Comparison of ENCODE assay signal across 8 mouse cellular contexts in the genomic region with DNA sequence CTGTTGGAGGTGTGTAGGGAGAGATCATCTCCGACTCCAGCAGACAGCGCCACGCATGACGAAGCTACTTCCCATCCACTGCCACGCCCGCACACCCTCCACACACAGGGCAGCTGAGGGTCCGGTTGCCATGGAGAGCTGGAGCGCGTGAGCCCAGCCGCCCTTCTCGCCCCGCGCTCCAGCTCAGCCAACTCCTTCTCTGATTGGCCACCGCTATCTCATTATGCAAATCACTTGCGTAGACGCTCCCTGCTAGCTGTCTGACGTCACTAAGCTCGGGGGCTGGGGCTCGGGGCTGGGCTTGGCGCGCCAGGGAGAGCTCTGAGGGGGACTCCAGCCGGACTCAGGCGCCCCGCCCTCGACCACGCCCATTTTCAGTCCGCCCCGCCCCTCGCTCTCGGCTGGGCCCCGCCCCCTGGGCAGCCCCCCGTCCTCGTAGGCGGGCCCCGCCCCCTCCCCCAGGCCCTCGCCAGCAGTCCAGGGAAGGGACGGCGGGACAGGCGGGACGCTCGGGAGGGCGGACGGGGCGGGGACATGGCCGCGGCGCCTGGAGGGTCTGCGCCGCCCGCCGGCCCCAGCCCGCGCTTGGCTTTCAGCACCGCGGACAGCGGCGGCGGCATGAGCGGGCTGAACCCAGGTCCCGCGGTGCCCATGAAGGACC. TPM values are rescaled to one million over a fixed set of nuclear protein-coding genes. Genes with fewer than 3 reads are reported as not detected.
DNase-seq lines count a peak whose midpoint lies in the region; ATAC-seq and TF ChIP-seq lines count a peak whose summit lies in the region.

TSS of gene Celf6 (plus strand) at position 74 of the 661 bp plus-strand sequence.

- H3K36me3 ChIP-seq in erythroblast, embryonic 14.5 days (ENCODE audit: control insufficient read depth), result no peaks in the 10 kb centered on the region
- H3K36me3 ChIP-seq in heart, embryonic 12.5 days, result no peaks in the 10 kb centered on the region
- no peaks in the 10 kb centered on the region for H3K36me3 ChIP-seq in kidney, embryonic 16.5 days (ENCODE audit: insufficient read depth, low read length)
- H3K36me3 ChIP-seq in liver, embryonic 11.5 days (ENCODE audit: control insufficient read depth, insufficient read depth, low read length), result no peaks in the 10 kb centered on the region
- H3K36me3 ChIP-seq in myocyte (ENCODE audit: control insufficient read depth, insufficient read depth), result no peaks in the 10 kb centered on the region

- H3K27me3 ChIP-seq in erythroblast, embryonic 14.5 days (ENCODE audit: control insufficient read depth), result peaks cover 69% of the 10 kb centered on the region
- peaks cover 43% of the 10 kb centered on the region for H3K27me3 ChIP-seq in heart, embryonic 12.5 days (replicated peaks)
- H3K27me3 ChIP-seq in kidney, embryonic 16.5 days (ENCODE audit: insufficient read depth, low read length), result peaks cover 28% of the 10 kb centered on the region
- peaks cover 38% of the 10 kb centered on the region for H3K27me3 ChIP-seq in liver, embryonic 11.5 days (replicated peaks; ENCODE audit: control insufficient read depth, insufficient read depth, low read length)
- H3K27me3 ChIP-seq in myocyte (ENCODE audit: control insufficient read depth, insufficient read depth, insufficient read length), result peaks cover 6% of the 10 kb centered on the region

- H3K9me3 ChIP-seq in erythroblast, embryonic 14.5 days (ENCODE audit: control insufficient read depth, low read length), result no peaks in the 10 kb centered on the region
- H3K9me3 ChIP-seq in heart, embryonic 12.5 days (replicated peaks), result no peaks in the 10 kb centered on the region
- no peaks in the 10 kb centered on the region for H3K9me3 ChIP-seq in kidney, embryonic 16.5 days (ENCODE audit: low read length)
- H3K9me3 ChIP-seq in liver, embryonic 11.5 days (ENCODE audit: control insufficient read depth, low read length), result no peaks in the 10 kb centered on the region

- under 1% methylated on average over 53 of the region's 61 CpGs for WGBS in heart, embryonic 12.5 days
- under 1% methylated on average over 56 of the region's 61 CpGs for WGBS in kidney, embryonic 16.5 days
- WGBS in liver, embryonic 11.5 days, result 0% methylated on average over 57 of the region's 61 CpGs

- peak within 1 kb of the TSS; percentile 58 for H3K4me3 ChIP-seq in erythroblast, embryonic 14.5 days (replicated peaks)
- H3K4me3 ChIP-seq in heart, embryonic 12.5 days, result peak within 1 kb of the TSS; percentile 50
- H3K4me3 ChIP-seq in kidney, embryonic 16.5 days (ENCODE audit: low read length), result peak within 1 kb of the TSS; percentile 45
- H3K4me3 ChIP-seq in liver, embryonic 11.5 days (ENCODE audit: low read depth, low read length), result peak within 1 kb of the TSS; percentile 51
- H3K4me3 ChIP-seq in myocyte, result peak within 1 kb of the TSS; percentile 7

- TF ChIP-seq POLR2A in myocyte (IDR thresholded peaks at IDR 0.05; ENCODE audit: insufficient read length, low read depth), result no peak

- H3K79me2 ChIP-seq in myocyte (ENCODE audit: control insufficient read depth, insufficient read depth), result no peaks in the 10 kb centered on the region

- no peak within 1 kb of the TSS for H3K27ac ChIP-seq in heart, embryonic 12.5 days (ENCODE audit: poor library complexity, severe bottlenecking)
- H3K27ac ChIP-seq in kidney, embryonic 16.5 days (ENCODE audit: low read length), result no peak within 1 kb of the TSS
- H3K27ac ChIP-seq in liver, embryonic 11.5 days (ENCODE audit: low read depth, low read length), result no peak within 1 kb of the TSS

- peak within 1 kb of the TSS; percentile 73 for H3K4me2 ChIP-seq in heart, embryonic 12.5 days
- peak within 1 kb of the TSS; percentile 71 for H3K4me2 ChIP-seq in kidney, embryonic 16.5 days (replicated peaks; ENCODE audit: low read depth, low read length)
- peak within 1 kb of the TSS; percentile 74 for H3K4me2 ChIP-seq in liver, embryonic 11.5 days
- peak within 1 kb of the TSS; percentile 76 for H3K4me2 ChIP-seq in myocyte (ENCODE audit: low read depth)

- peak; percentile 71 for DNase-seq in CD4-positive, CD25-positive, alpha-beta regulatory T cell, adult 2 months (ENCODE audit: low read depth, low spot score)
- peak; percentile 96 for DNase-seq in brain, embryonic 18.5 days (ENCODE audit: low read depth, low spot score)
- DNase-seq in liver, embryonic 11.5 days (ENCODE audit: low spot score), result peak; percentile 99
- DNase-seq in spleen, postnatal 4 days (ENCODE audit: low spot score in 2 of 2), result peak; percentile 74 to 82

- no peak within 1 kb of the TSS for H3K9ac ChIP-seq in heart, embryonic 12.5 days
- H3K9ac ChIP-seq in kidney, embryonic 16.5 days (replicated peaks; ENCODE audit: low read length), result no peak within 1 kb of the TSS
- H3K9ac ChIP-seq in liver, embryonic 11.5 days (ENCODE audit: low read depth, low read length), result no peak within 1 kb of the TSS

- peaks cover 15% of the 10 kb centered on the region for H3K4me1 ChIP-seq in erythroblast, embryonic 14.5 days (ENCODE audit: control insufficient read depth)
- H3K4me1 ChIP-seq in heart, embryonic 12.5 days (replicated peaks), result peaks cover 10% of the 10 kb centered on the region; the same call in 1 of the 2 replicates
- H3K4me1 ChIP-seq in kidney, embryonic 16.5 days (ENCODE audit: insufficient read depth, low read length), result peaks cover 10% of the 10 kb centered on the region
- peaks cover 5% of the 10 kb centered on the region; the same call in 1 of the 2 replicates for H3K4me1 ChIP-seq in liver, embryonic 11.5 days (replicated peaks; ENCODE audit: control insufficient read depth, insufficient read depth, low read length)

- ATAC-seq in heart, embryonic 12.5 days (ENCODE audit: insufficient number of reproducible peaks, low FRiP score), result peak; percentile 97
- ATAC-seq in kidney, embryonic 16.5 days (ENCODE audit: low FRiP score, low TSS enrichment), result peak; percentile 99
- peak; percentile 98 for ATAC-seq in liver, embryonic 11.5 days (replicated peaks; ENCODE audit: low FRiP score)

- H3ac ChIP-seq in myocyte (ENCODE audit: control insufficient read depth, insufficient read length), result no peak within 1 kb of the TSS

TF ChIP-seq in myocyte, 11 proteins besides CTCF, POLR2A, EP300 and RAD21:
- no peak for TF ChIP-seq SRF (IDR thresholded peaks at IDR 0.05; ENCODE audit: control insufficient read depth, insufficient read length, low read depth)
- TF ChIP-seq USF1 (IDR thresholded peaks at IDR 0.05; ENCODE audit: low read depth), result no peak
- TF ChIP-seq E2F4 (IDR thresholded peaks at IDR 0.05; ENCODE audit: insufficient read depth), result no peak
- no peak for TF ChIP-seq CEBPB (IDR thresholded peaks at IDR 0.05; ENCODE audit: insufficient read depth, poor library complexity, severe bottlenecking)
- no peak for TF ChIP-seq TCF12 (IDR thresholded peaks at IDR 0.05; ENCODE audit: insufficient read depth, poor library complexity, severe bottlenecking)
- peak; percentile 15 for TF ChIP-seq MAX (IDR thresholded peaks at IDR 0.05; ENCODE audit: low read depth)
- TF ChIP-seq TCF3 (IDR thresholded peaks at IDR 0.05; ENCODE audit: insufficient read length, low read depth), result no peak
- no peak for TF ChIP-seq POLR2AphosphoS2 (IDR thresholded peaks at IDR 0.05; ENCODE audit: insufficient read length, low read depth)
- TF ChIP-seq MYOG (IDR thresholded peaks at IDR 0.05; ENCODE audit: control insufficient read depth in 1 of 3, insufficient read depth in 1 of 3, insufficient read length in 2 of 3, low read depth in 2 of 3), result no peak
- TF ChIP-seq MYOD1 (IDR thresholded peaks at IDR 0.05; ENCODE audit: control insufficient read depth in 1 of 3, insufficient read length in 2 of 3, low read depth in 2 of 3), result peak in 1 of 3 experiments; percentile 22
- peak; percentile 85 for TF ChIP-seq REST (IDR thresholded peaks at IDR 0.05; ENCODE audit: insufficient read depth, insufficient read length)

RNA-seq across cellular contexts. Expression of gene Celf6, which starts in this region (rescaled TPM):
- not detected in 2 replicates for polyA plus RNA-seq in erythroblast, embryonic 14.5 days (2012)
- polyA plus RNA-seq in heart, embryonic 12.5 days (2016; fragmentation: Nextera tagmentation; extraction: Ambion mirVana), result not detected in 2 replicates
- 0.32 and 0.53 TPM in 2 replicates for polyA plus RNA-seq in kidney, embryonic 16.5 days (2015; fragmentation: Nextera tagmentation; extraction: Ambion mirVana)
- 0.10 TPM in 1 of 2 replicates, not detected in the other for polyA plus RNA-seq in liver, embryonic 11.5 days (2014; fragmentation: Nextera tagmentation; extraction: Ambion mirVana)
- polyA plus RNA-seq in myocyte (2012; fragmentation: generic; extraction: Trizol), result not detected

Comparison
In these comparisons a context has a peak if more than half of its experiments do, and no peak if none do; other contexts are left out.
1. Peak in ATAC-seq, H3K4me3 ChIP-seq and H3K4me2 ChIP-seq in heart, embryonic 12.5 days; RNA of the gene not detected or under 1 TPM.
2. Peak in ATAC-seq, H3K4me3 ChIP-seq and H3K4me2 ChIP-seq in kidney, embryonic 16.5 days; RNA of the gene not detected or under 1 TPM.
3. Peak in DNase-seq, ATAC-seq, H3K4me3 ChIP-seq and H3K4me2 ChIP-seq in liver, embryonic 11.5 days; RNA of the gene not detected or under 1 TPM.
4. H3K4me3 ChIP-seq: peak in every context shown above with its lines; median percentile 58 in erythroblast, embryonic 14.5 days; 51 in liver, embryonic 11.5 days; 50 in heart, embryonic 12.5 days; 45 in kidney, embryonic 16.5 days; 7 in myocyte.